8 mouse cellular contexts compared by ENCODE assay signal in the genomic region with DNA sequence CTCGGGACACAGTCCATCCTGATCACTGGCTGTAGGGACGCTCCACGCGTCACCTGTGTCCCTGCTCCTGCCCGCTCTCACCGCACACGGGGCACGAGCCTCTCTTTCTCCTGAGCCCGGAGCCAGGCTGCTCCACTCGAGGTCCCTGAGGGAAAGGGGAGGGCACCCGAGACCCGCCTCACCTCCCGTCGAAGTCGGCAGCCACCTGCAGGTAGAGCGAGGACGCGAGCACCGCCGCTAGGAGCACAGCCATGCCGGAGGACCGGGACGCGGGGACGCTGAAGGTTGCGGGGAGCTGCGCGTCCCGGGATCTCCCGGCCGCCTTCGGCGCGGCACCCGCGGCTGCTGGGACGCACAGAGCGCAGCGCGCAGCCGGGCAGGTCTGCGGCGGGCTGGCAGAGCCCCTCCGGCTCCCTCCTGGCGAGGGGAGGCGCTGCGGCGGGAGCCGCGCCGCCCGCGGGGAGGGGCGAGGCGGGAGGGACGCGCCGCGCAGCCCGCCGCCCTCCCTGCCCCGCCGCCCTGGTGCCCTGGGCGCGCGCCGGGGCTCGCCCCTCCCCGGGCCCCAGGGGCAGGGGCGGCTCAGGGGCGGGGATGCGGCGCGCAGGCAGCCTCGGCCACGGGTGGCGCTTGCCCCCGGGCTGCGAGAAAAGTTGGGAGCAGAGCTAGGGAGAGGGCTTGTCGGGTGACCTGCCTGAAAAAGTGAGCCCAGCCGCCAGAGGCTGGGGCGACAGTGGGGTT. TPM values are rescaled to one million over a fixed set of nuclear protein-coding genes. Genes with fewer than 3 reads are reported as not detected.
DNase-seq lines count a peak whose midpoint lies in the region; ATAC-seq and TF ChIP-seq lines count a peak whose summit lies in the region.

A gene (minus strand): TSS at position 501 of the 738 bp plus-strand sequence.

- TF ChIP-seq CTCF in spleen, adult 2 months (IDR thresholded peaks at IDR 0.05; ENCODE audit: extremely low read depth, insufficient read depth, insufficient read length, insufficient replicate concordance): no peak

- no peaks in the 10 kb centered on the region for H3K9me3 ChIP-seq in lung, embryonic 15.5 days

- H3K4me2 ChIP-seq in lung, embryonic 15.5 days: peak within 1 kb of the TSS; percentile 93

- WGBS in spleen, adult 2 months: 1% methylated on average over 60 of the region's 82 CpGs
- WGBS in large intestine, adult 2 months: under 1% methylated on average over 72 of the region's 82 CpGs
- WGBS in lung, embryonic 15.5 days: under 1% methylated on average over 74 of the region's 82 CpGs

- H3K36me3 ChIP-seq in spleen, adult 2 months (ENCODE audit: control insufficient read depth, insufficient read depth, low read length): no peaks in the 10 kb centered on the region
- no peaks in the 10 kb centered on the region for H3K36me3 ChIP-seq in lung, embryonic 15.5 days

- H3K27me3 ChIP-seq in spleen, adult 2 months (ENCODE audit: control insufficient read depth, insufficient read depth, low read length): peaks cover 7% of the 10 kb centered on the region
- H3K27me3 ChIP-seq in lung, embryonic 15.5 days: no peaks in the 10 kb centered on the region

- intact Hi-C loops in heart, postnatal 14 days (cut with DNase I): no loop called here

- peak within 1 kb of the TSS; percentile 48 for H3K4me3 ChIP-seq in spleen, adult 2 months (ENCODE audit: extremely low read depth, insufficient read depth, insufficient read length)
- H3K4me3 ChIP-seq in lung, embryonic 15.5 days: peak within 1 kb of the TSS; percentile 84

- ATAC-seq in lung, embryonic 15.5 days (ENCODE audit: borderline replicate concordance, extremely low read depth, low FRiP score, low TSS enrichment): peak; percentile 89

- DNase-seq in spleen, adult 2 months (ENCODE audit: low read depth in 1 of 2, low spot score in 2 of 2): no peak
- DNase-seq in spleen, adult 18-20 months: no peak
- DNase-seq in embryo, embryonic 9.5 days (ENCODE audit: extremely low spot score): peak; percentile 54
- peak; percentile 16 to 38 for DNase-seq in heart, postnatal 14 days
- no peak for DNase-seq in large intestine, adult 2 months (ENCODE audit: low read depth, low spot score)
- DNase-seq in ovary, postnatal 10 days (ENCODE audit: low spot score): peak; percentile 17
- no peak for DNase-seq in MN1 (ENCODE audit: low spot score)

- peaks cover 4% of the 10 kb centered on the region for H3K4me1 ChIP-seq in spleen, adult 2 months (ENCODE audit: control insufficient read depth, insufficient read depth, insufficient read length)
- peaks cover 16% of the 10 kb centered on the region for H3K4me1 ChIP-seq in lung, embryonic 15.5 days

- TF ChIP-seq POLR2A in spleen, adult 2 months (IDR thresholded peaks at IDR 0.05; ENCODE audit: low read depth, low read length): no peak

- peak within 1 kb of the TSS; percentile 58 for H3K27ac ChIP-seq in spleen, adult 2 months (ENCODE audit: insufficient read depth, low read length)
- peak within 1 kb of the TSS; percentile 74 for H3K27ac ChIP-seq in lung, embryonic 15.5 days

- peak within 1 kb of the TSS; percentile 75 for H3K9ac ChIP-seq in lung, embryonic 15.5 days

RNA-seq across cellular contexts. Expression of the gene that starts here (rescaled TPM):
- 42.8 and 62.8 TPM in 2 replicates for polyA plus RNA-seq in spleen, adult 2 months (2012; rRNA removed)
- 1 to 10 TPM; 3.5 to 5.5 TPM for total RNA-seq in heart, postnatal 14 days (2021)
- 11.8 and 28.4 TPM in 2 replicates for polyA plus RNA-seq in large intestine, adult 2 months (2012; rRNA removed)
- polyA plus RNA-seq in lung, embryonic 15.5 days (2015; fragmentation: Nextera tagmentation; extraction: Ambion mirVana): 92.2 and 98.3 TPM in 2 replicates

Comparison
In these comparisons a context has a peak if more than half of its experiments do, and no peak if none do; other contexts are left out.
1. DNase-seq: peak in embryo, embryonic 9.5 days (single experiment), heart, postnatal 14 days (2 of 2) and ovary, postnatal 10 days (single experiment); none in spleen, adult 2 months (0 of 2), spleen, adult 18-20 months (0 of 2), large intestine, adult 2 months (single experiment) and MN1 (single experiment).